Mouse (Mus musculus) gastrocnemius, postnatal 25 days (tissue): ENCODE data around the gene Kri1. TPM values are rescaled to one million over a fixed set of nuclear protein-coding genes. Genes with fewer than 3 reads are reported as not detected.
A peak's percentile ranks its signal among the peaks of the same experiment; 100 is the strongest.
"Not testable (repeated sequence)": the region's sequence is repeated elsewhere in the genome, so short reads cannot be mapped to it uniquely, and the experiment has no call there.

ENCODE experiments used
- DNase-seq: peaks from one replicate; pipeline ENCODE4 v3.0.0; 2022
- total RNA-seq, 2 experiments: library from RNA; stranded (reverse); gene quantifications; 1 replicate in 1 of 2; 2 replicates in 1 of 2; pipeline ENCODE4 v1.2.3; 2021

Kri1 gene
- total RNA-seq, 2 experiments from 2014 or later = 8.3 to 8.5 TPM

- no peak for DNase-seq
Measured at GRCm38 (mm10) chr9:21243826-21244427, 43.8 kb downstream of the Kri1 start.

GRCm38 (mm10) chr9:21241343-21241742 lies 46.4 kb downstream of the Kri1 start:
- DNase-seq = peak; percentile 47

DNA sequence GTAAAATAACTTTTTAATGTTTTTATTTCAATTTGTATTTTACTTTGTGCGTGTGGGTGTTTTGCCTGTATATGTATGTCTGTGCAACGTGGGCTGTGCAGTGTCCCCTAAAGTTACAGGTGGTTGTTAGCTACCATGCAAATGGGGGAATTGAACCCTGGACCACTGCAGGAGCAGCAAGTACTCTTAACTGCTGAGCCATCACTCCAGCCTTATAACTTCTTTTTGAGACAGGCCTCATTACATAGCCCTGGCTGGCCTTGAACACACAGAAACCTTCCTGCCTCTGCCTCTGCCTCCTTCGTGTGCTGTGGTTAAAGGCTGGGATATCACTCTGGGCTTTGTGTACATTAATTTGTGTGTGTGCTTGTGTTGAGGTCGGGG lies 48.3 kb downstream of the Kri1 start:
- DNase-seq = no peak

DNA sequence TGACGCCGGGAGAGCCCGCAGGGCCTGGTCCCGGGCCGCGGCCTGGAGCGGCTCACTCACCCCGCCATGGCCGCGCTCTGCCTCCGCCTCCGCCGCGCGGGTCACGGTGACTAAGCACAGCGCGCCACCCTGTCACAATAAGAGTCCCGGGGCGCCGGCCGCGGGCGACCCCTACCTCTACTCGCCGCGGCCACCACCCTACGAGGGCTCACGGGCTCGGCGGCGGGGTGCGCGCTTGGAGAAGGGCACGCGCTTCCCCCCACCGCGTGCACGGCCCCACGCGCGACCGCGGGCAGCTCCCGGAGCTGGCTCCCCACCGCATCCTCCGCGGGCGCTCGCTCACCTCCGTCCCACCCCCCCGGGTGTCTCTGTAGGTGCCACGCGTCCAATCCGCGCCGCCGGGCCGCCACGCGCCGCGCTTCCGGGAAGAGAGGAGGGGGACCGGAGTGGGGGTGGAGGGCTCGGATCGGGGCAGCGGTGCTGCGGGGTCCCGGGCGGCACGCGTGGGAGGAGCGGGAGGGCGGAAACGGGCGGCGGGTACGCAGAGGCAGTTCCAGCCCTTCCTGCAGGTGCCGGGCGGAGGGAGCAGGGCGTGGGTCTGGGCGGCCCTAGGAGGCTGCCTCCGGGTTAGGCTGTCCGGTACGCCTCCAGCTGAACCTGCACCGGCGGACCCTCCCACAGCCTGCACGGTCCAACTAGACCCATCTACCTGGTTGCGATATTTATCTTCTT lies 48.9 kb downstream of the Kri1 start, which contains the start of gene Keap1:
Gene Keap1 (minus strand): TSS at position 629 of the 732 bp plus-strand sequence.
- peak; percentile 83 for DNase-seq

DNA sequence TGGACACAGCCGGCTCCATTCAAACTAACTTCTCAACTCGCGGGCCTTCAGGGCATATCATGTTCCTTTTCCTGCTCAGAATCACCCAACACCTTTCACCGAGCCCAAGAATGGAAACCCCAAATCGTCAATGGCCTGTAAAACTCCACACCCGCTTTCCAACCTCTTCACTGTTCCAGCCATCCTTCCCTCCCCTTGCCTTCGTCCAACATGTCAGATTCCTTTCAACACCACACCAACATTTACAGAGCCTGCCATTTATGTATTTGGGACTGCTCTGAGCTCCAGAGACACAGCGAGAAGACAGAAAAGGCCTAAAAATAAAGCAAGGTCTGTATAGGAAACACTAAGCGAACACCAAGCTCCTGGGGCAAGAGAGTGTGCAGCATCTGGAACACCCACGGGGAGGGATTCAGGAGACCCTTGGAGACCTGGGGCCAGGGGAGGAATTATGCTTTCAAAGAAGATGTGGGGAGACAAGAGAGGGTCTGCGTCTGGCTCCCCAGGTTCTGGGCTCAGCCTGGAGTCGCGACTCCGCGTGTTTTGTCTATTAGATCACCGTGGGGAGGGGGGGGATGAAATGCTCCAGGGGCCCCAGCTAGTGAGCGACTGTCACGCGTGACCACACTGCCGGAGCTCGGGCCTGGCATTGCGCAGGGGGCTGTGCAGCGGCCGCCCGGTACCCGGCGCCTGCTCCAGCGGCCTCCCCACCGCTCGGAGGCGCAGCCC lies 49.6 kb downstream of the Kri1 start:
- no peak for DNase-seq

GRCm38 (mm10) chr9:21237368-21238003 lies 50.3 kb downstream of the Kri1 start:
- DNase-seq = no peak

DNA sequence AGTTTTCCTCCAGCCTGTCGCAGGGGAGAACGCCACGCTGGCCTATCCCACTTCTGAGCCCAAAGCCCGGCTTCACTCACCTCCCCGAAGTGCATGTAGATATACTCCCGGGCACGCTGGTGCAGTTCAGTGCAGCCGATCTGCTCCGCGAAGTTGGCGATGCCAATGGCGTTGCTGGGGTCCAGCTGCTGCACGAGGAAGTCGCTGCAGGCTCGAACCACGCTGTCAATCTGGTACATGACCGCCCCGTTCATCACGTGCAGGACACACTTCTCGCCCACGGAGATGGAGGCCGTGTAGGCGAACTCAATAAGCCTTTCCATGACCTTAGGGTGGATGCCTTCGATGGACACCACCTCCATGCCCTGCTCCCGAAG lies 50.8 kb downstream of the Kri1 start:
- DNase-seq = no peak

DNA sequence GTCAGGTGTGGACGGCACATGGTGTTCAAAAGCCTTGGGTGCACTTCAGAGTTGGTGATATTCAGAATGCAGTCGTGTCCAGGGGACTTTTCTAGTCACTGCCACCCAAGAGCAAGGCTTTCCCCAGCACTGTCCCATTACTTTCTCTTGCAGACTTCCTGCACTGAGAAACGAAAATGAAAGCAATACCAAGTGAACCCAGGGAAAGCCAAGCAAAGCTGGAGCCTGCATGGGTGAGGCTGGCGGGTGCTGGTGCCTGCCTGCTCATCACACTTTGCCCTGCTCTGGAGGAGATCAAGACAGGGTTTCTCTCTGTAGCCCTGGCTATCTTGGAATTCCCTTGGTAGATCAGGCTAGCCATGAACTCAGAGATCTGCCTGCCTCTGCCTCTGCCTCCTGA lies 52.4 kb downstream of the Kri1 start:
- no peak for DNase-seq

DNA sequence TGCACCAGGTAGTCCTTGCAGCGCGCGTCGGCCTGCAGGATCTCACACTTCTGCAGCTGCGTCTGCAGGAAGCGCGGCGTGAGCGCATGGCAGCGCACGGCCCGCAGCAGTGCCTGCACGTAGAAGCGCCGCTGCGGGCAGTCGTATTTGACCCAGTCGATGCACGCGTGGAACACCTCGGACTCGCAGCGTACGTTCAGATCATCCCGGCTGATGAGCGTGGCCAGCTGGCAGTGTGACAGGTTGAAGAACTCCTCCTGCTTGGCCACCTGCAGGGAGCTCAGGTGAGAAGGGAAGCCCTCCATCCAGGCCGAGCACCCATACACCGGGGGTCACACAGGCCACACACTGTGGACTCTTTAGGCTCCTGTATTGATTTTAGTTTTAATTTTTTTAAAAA lies 54.0 kb downstream of the Kri1 start:
- no peak for DNase-seq

GRCm38 (mm10) chr9:21233366-21233765 lies 54.4 kb downstream of the Kri1 start:
- no peak for DNase-seq

DNA sequence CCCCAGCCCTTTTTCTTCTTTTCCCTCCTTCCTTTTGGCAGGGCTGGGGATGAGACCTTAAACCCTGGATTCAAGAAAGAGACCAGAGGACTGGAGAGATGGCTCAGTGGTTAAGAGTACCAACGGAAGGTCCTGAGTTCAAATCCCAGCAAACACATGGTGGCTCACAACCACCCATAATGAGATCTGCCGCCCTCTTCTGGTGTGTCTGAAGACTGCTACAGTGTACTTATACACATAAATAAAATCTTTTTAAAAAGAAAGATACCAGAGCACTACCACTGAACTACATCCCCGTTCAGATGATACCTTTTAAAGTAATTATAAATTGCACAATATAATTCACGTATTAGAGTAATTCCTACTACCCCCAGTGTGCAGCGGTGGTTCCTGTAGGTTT lies 54.9 kb downstream of the Kri1 start:
- DNase-seq = no peak

- no peak for DNase-seq
Measured at GRCm38 (mm10) chr9:21231551-21231950, 56.2 kb downstream of the Kri1 start.

- DNase-seq = no peak
Measured at GRCm38 (mm10) chr9:21227342-21227741, 60.4 kb downstream of the Kri1 start.

- no peak for DNase-seq
Measured at GRCm38 (mm10) chr9:21225415-21225758, 62.4 kb downstream of the Kri1 start.

GRCm38 (mm10) chr9:21224576-21225414 lies 63.0 kb downstream of the Kri1 start:
- DNase-seq = no peak

GRCm38 (mm10) chr9:21223906-21224305 lies 63.9 kb downstream of the Kri1 start:
- DNase-seq = no peak

DNA sequence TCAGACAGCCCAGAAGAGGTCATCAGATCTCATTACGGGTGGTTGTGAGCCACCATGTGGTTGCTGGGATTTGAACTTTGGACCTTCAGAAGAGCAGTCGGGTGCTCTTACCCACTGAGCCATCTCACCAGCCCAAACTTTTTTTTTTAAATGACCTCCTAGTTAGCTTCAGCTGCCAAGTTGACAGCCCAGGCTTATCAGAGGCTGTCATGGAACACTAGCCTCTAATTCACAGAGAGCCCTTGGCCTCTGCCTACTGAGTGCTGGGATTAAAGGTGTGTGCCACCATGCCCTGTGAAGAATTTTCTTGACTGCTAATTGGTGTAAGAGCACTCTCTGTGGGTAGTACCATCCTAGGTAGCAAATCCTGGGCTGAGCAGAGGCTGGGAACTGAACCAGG lies 64.3 kb downstream of the Kri1 start:
- DNase-seq = not testable (repeated sequence)

Other genes with a start within 250 kb of the Kri1 start
- not detected for gene Zglp1, start 220.9 kb downstream of the Kri1 start, total RNA-seq
- under 1 TPM in 1 of 2 experiments, not detected in 1; 0.27 TPM for gene Gm49373, start 214.9 kb downstream of the Kri1 start, total RNA-seq
- 10 to 100 TPM; 34.7 to 35.4 TPM for gene Fdx1l, start 214.4 kb downstream of the Kri1 start, total RNA-seq
- under 1 TPM; 0.35 to 0.67 TPM for gene Gm38431, start 196.0 kb downstream of the Kri1 start, total RNA-seq
- 10 to 100 TPM; 15.2 to 17.0 TPM for gene Raver1, start 196.0 kb downstream of the Kri1 start, total RNA-seq
- 1 to 10 TPM; 4.7 to 5.8 TPM for gene Tyk2, start 156.7 kb downstream of the Kri1 start, total RNA-seq
- 100 to 1,000 TPM; 120 to 126 TPM for gene Cdc37, start 138.0 kb downstream of the Kri1 start, total RNA-seq
- 10 to 100 TPM; 44.6 to 46.7 TPM for gene Pde4a, start 122.3 kb downstream of the Kri1 start, total RNA-seq
- gene Keap1, start 48.6 kb downstream of the Kri1 start, total RNA-seq = 10 to 100 TPM; 55.0 to 56.3 TPM
- gene S1pr5, start 39.5 kb downstream of the Kri1 start, total RNA-seq = under 1 TPM; 0.13 to 0.16 TPM
- 10 to 100 TPM; 60.5 to 63.9 TPM for gene Atg4d, start 22.7 kb downstream of the Kri1 start, total RNA-seq
- 1 to 10 TPM; 7.4 to 9.1 TPM for gene Cdkn2d, start 3.4 kb upstream of the Kri1 start, total RNA-seq
- not detected for gene Ap1m2, start 24.4 kb upstream of the Kri1 start, total RNA-seq
- gene Slc44a2, start 32.7 kb upstream of the Kri1 start, total RNA-seq = 100 to 1,000 TPM; 117 to 128 TPM
- gene Ilf3, start 79.9 kb upstream of the Kri1 start, total RNA-seq = 10 to 100 TPM; 17.9 to 19.2 TPM
- 1 to 10 TPM; 5.3 to 7.7 TPM for gene Qtrt1, start 123.9 kb upstream of the Kri1 start, total RNA-seq
- 10 to 100 TPM; 39.9 to 41.6 TPM for gene Dnm2, start 136.9 kb upstream of the Kri1 start, total RNA-seq
- 10 to 100 TPM; 27.6 to 28.1 TPM for gene Tmed1, start 222.3 kb upstream of the Kri1 start, total RNA-seq
- under 1 TPM; 0.56 to 0.67 TPM for gene AB124611, start 238.2 kb upstream of the Kri1 start, total RNA-seq